Mouse (Mus musculus) intestine, embryonic 14.5 days (tissue): ENCODE measurements at regions not wholly inside any gene's neighbourhood (a gene's known extent, or its start where the extent isn't known, plus 50 kb on each side); places are given as distances from the start of the nearest gene placed in this dataset.

Source experiments
- ATAC-seq: fragments of 200-750 bp; cut with Nextera tagmentation; replicated peaks from 2 replicates; pipeline ENCODE4 v1.8.0; 2017; ENCODE audit warnings: low read depth, moderate number of reproducible peaks, moderate TSS enrichment, moderate library complexity; ENCODE audit not compliant: low FRiP score, low TSS enrichment
- DNase-seq: peaks from one replicate; pipeline ENCODE4 v3.0.0-alpha.2; 2018; ENCODE audit warnings: low spot score
- H3K27ac ChIP-seq: fragments of 300-500 bp; sonication (generic); 2 replicates; pipeline ENCODE4 v1.5.1; 2014; ENCODE audit warnings: low read depth, mild to moderate bottlenecking, control low read depth
- H3K27me3 ChIP-seq: fragments of 300-500 bp; sonication (generic); replicated peaks from 2 replicates; pipeline ENCODE4 v1.6.1; 2014; ENCODE audit warnings: low read length, control low read depth; ENCODE audit not compliant: control insufficient read depth, insufficient read depth
- H3K36me3 ChIP-seq: fragments of 300-500 bp; sonication (generic); 2 replicates; pipeline ENCODE4 v1.6.1; 2014; ENCODE audit warnings: low read length, control low read depth; ENCODE audit not compliant: control insufficient read depth, insufficient read depth
- H3K4me1 ChIP-seq: fragments of 300-500 bp; sonication (generic); replicated peaks from 2 replicates; pipeline ENCODE4 v1.6.1; 2014; ENCODE audit warnings: low read length, control low read depth, mixed read lengths; ENCODE audit not compliant: control insufficient read depth, insufficient read depth
- H3K4me2 ChIP-seq: fragments of 300-500 bp; sonication (generic); 2 replicates; pipeline ENCODE4 v1.6.1; 2014; ENCODE audit warnings: low read length
- H3K4me3 ChIP-seq: fragments of 300-500 bp; sonication (generic); 2 replicates; pipeline ENCODE4 v1.5.1; 2014; ENCODE audit warnings: low read depth, low read length, control low read depth, mixed read lengths
- H3K9ac ChIP-seq: fragments of 300-500 bp; sonication (generic); 2 replicates; pipeline ENCODE4 v1.6.1; 2014; ENCODE audit warnings: mild to moderate bottlenecking, low read length
- H3K9me3 ChIP-seq: fragments of 300-500 bp; sonication (generic); 2 replicates; pipeline ENCODE4 v1.6.1; 2016; ENCODE audit warnings: low read length, control low read depth; ENCODE audit not compliant: control insufficient read depth
- WGBS: fragments of 180-500 bp; shearing (Covaris S2); extraction: QIAGEN DNeasy Blood & Tissue Kit; methylation state at CpG from one replicate; pipeline ENCODE4 v1.1.7; 2014; 5-methylcytosine and 5-hydroxymethylcytosine counted together

GRCm38 (mm10) chr11:18531264-18532110 is 487.3 kb downstream of the Meis1 start:
- H3K36me3 ChIP-seq: no peaks in the 10 kb centered on the region
- ATAC-seq (no peak), DNase-seq (no peak)
- H3K4me3 ChIP-seq: no peak overlapping the region
- no peaks in the 10 kb centered on the region for H3K27me3 ChIP-seq
- 0 out of 2 replicates have a peak, but pooled peaks cover 5% of the 10 kb centered on the region for H3K4me1 ChIP-seq
- 48% methylated on average over 2 of the region's 2 CpGs for WGBS
- H3K27ac ChIP-seq: no peak overlapping the region
- H3K9ac ChIP-seq: no peak overlapping the region
- no peaks in the 10 kb centered on the region for H3K9me3 ChIP-seq
- no peak overlapping the region for H3K4me2 ChIP-seq

- H3K4me1 ChIP-seq: no peaks in the 10 kb centered on the region
- no peak overlapping the region for H3K27ac ChIP-seq
- no peak for DNase-seq
- peak; percentile 78 for ATAC-seq
- 37% methylated on average over 4 of the region's 4 CpGs for WGBS
- no peak overlapping the region for H3K9ac ChIP-seq
- H3K9me3 ChIP-seq: no peaks in the 10 kb centered on the region
- H3K36me3 ChIP-seq: no peaks in the 10 kb centered on the region
- H3K4me2 ChIP-seq: no peak overlapping the region
- H3K4me3 ChIP-seq: no peak overlapping the region
- H3K27me3 ChIP-seq: no peaks in the 10 kb centered on the region
Observed at GRCm38 (mm10) chr11:18528568-18528967, 490.2 kb downstream of the Meis1 start.

- H3K27ac ChIP-seq: no peak overlapping the region
- no peaks in the 10 kb centered on the region for H3K36me3 ChIP-seq
- no peaks in the 10 kb centered on the region for H3K9me3 ChIP-seq
- H3K9ac ChIP-seq: no peak overlapping the region
- H3K27me3 ChIP-seq: no peaks in the 10 kb centered on the region
- H3K4me1 ChIP-seq: no peaks in the 10 kb centered on the region
- no peak overlapping the region for H3K4me3 ChIP-seq
- H3K4me2 ChIP-seq: no peak overlapping the region
- WGBS: 82% methylated on average over 6 of the region's 6 CpGs
- DNase-seq: no peak
- no peak for ATAC-seq
Observed at GRCm38 (mm10) chr11:18495108-18495757, 523.6 kb downstream of the Meis1 start.

- 75% methylated on average over 5 of the region's 5 CpGs for WGBS
- DNase-seq (no peak), ATAC-seq (no peak)
- no peaks in the 10 kb centered on the region for H3K27me3 ChIP-seq
- no peaks in the 10 kb centered on the region for H3K9me3 ChIP-seq
- H3K36me3 ChIP-seq: no peaks in the 10 kb centered on the region
- no peak overlapping the region for H3K27ac ChIP-seq
- H3K4me3 ChIP-seq: no peak overlapping the region
- no peak overlapping the region for H3K9ac ChIP-seq
- H3K4me1 ChIP-seq: no peaks in the 10 kb centered on the region
- no peak overlapping the region for H3K4me2 ChIP-seq
Observed at GRCm38 (mm10) chr11:18493981-18494380, 524.8 kb downstream of the Meis1 start.

GRCm38 (mm10) chr11:18493086-18493485 is 525.7 kb downstream of the Meis1 start:
- Histone ChIP-seq H3K4me1 (no peaks in the 10 kb centered on the region), H3K9me3 (no peaks in the 10 kb centered on the region), H3K36me3 (no peaks in the 10 kb centered on the region), H3K4me3 (no peak overlapping the region), H3K9ac (no peak overlapping the region), H3K27ac (no peak overlapping the region), H3K27me3 (no peaks in the 10 kb centered on the region), H3K4me2 (no peak overlapping the region)
- DNase-seq (no peak), ATAC-seq (no peak)
- WGBS: 47% methylated on average over 2 of the region's 2 CpGs

GRCm38 (mm10) chr11:18489517-18490256 is 529.1 kb downstream of the Meis1 start:
- no peaks in the 10 kb centered on the region for H3K36me3 ChIP-seq
- H3K4me1 ChIP-seq: no peaks in the 10 kb centered on the region
- ATAC-seq (no peak), DNase-seq (no peak)
- no peak overlapping the region for H3K27ac ChIP-seq
- H3K4me3 ChIP-seq: no peak overlapping the region
- no peak overlapping the region for H3K4me2 ChIP-seq
- no peaks in the 10 kb centered on the region for H3K27me3 ChIP-seq
- H3K9ac ChIP-seq: no peak overlapping the region
- 59% methylated on average over 9 of the region's 9 CpGs for WGBS
- no peaks in the 10 kb centered on the region for H3K9me3 ChIP-seq

- Histone ChIP-seq H3K36me3 (no peaks in the 10 kb centered on the region), H3K4me2 (no peak overlapping the region), H3K27me3 (no peaks in the 10 kb centered on the region), H3K4me1 (no peaks in the 10 kb centered on the region), H3K4me3 (no peak overlapping the region), H3K9me3 (no peaks in the 10 kb centered on the region), H3K9ac (no peak overlapping the region), H3K27ac (no peak overlapping the region)
- DNase-seq (no peak), ATAC-seq (no peak)
Observed at GRCm38 (mm10) chr11:18478841-18479240, 525.2 kb upstream of the Etaa1 start.

GRCm38 (mm10) chr11:18451271-18451670 is 497.6 kb upstream of the Etaa1 start:
- 54% methylated on average over 3 of the region's 3 CpGs for WGBS
- Histone ChIP-seq H3K9me3 (no peaks in the 10 kb centered on the region), H3K4me1 (no peaks in the 10 kb centered on the region), H3K27me3 (no peaks in the 10 kb centered on the region), H3K27ac (no peak overlapping the region), H3K4me2 (no peak overlapping the region), H3K9ac (no peak overlapping the region), H3K36me3 (no peaks in the 10 kb centered on the region), H3K4me3 (no peak overlapping the region)
- DNase-seq (no peak), ATAC-seq (no peak)
